ENCODE assay signal across 10 mouse cellular contexts in genomic region chr17:32024671-32025073, GRCm38 (mm10). TPM values are rescaled to one million over a fixed set of nuclear protein-coding genes. Genes with fewer than 3 reads are reported as not detected.
DNase-seq lines count a peak whose midpoint lies in the region; ATAC-seq and TF ChIP-seq lines count a peak whose summit lies in the region.
"Had no signal": no experiment of that assay in that cellular context is flagged by ENCODE, and none has a peak within 500 bp of the region (broad histone marks: within the 10 kb centered on the region; RNA-seq: fewer than 3 reads in every experiment).

No protein-coding gene starts in this region.

- no peaks in the 10 kb centered on the region for H3K36me3 ChIP-seq in neural tube, embryonic 15.5 days
- no peaks in the 10 kb centered on the region for H3K36me3 ChIP-seq in stomach, embryonic 16.5 days (ENCODE audit: control insufficient read depth, insufficient read depth, low read length)
- no peaks in the 10 kb centered on the region for H3K36me3 ChIP-seq in hindbrain, embryonic 12.5 days
- H3K36me3 ChIP-seq: embryonic facial prominence, embryonic 13.5 days; liver, embryonic 13.5 days had no signal

- H3K4me1 ChIP-seq in neural tube, embryonic 15.5 days, result no peaks in the 10 kb centered on the region
- peaks cover 12% of the 10 kb centered on the region; the same call in 1 of the 2 replicates for H3K4me1 ChIP-seq in stomach, embryonic 16.5 days (ENCODE audit: control insufficient read depth, insufficient read depth, low read length)
- H3K4me1 ChIP-seq in hindbrain, embryonic 12.5 days, result peaks cover 5% of the 10 kb centered on the region
- H3K4me1 ChIP-seq: liver, embryonic 13.5 days had no signal

- H3K27me3 ChIP-seq in neural tube, embryonic 15.5 days (replicated peaks), result no peaks in the 10 kb centered on the region
- no peaks in the 10 kb centered on the region for H3K27me3 ChIP-seq in stomach, embryonic 16.5 days (ENCODE audit: control insufficient read depth, insufficient read depth, low read length)
- no peaks in the 10 kb centered on the region for H3K27me3 ChIP-seq in hindbrain, embryonic 12.5 days
- H3K27me3 ChIP-seq: embryonic facial prominence, embryonic 13.5 days; liver, embryonic 13.5 days had no signal

- 68% methylated on average over 5 of the region's 5 CpGs for WGBS in neural tube, embryonic 15.5 days
- 37% methylated on average over 5 of the region's 5 CpGs for WGBS in stomach, embryonic 16.5 days
- 50% methylated on average over 5 of the region's 5 CpGs for WGBS in hindbrain, embryonic 12.5 days

- H3K27ac ChIP-seq in neural tube, embryonic 15.5 days (replicated peaks), result no peak overlapping the region
- 0 out of 2 replicates have a peak overlapping the region, but pooled peaks have one; percentile 5 for H3K27ac ChIP-seq in stomach, embryonic 16.5 days (ENCODE audit: low read length)
- H3K27ac ChIP-seq in left cerebral cortex, adult 2 months, result no peak overlapping the region
- H3K27ac ChIP-seq in hindbrain, embryonic 12.5 days, result no peak overlapping the region
- H3K27ac ChIP-seq: embryonic facial prominence, embryonic 13.5 days; liver, embryonic 13.5 days had no signal

- no peak overlapping the region for H3K4me3 ChIP-seq in neural tube, embryonic 15.5 days (replicated peaks)
- no peak overlapping the region for H3K4me3 ChIP-seq in stomach, embryonic 16.5 days (replicated peaks; ENCODE audit: low read length)
- no peak overlapping the region for H3K4me3 ChIP-seq in left cerebral cortex, adult 2 months
- H3K4me3 ChIP-seq in hindbrain, embryonic 12.5 days, result no peak overlapping the region
- H3K4me3 ChIP-seq: embryonic facial prominence, embryonic 13.5 days; liver, embryonic 13.5 days had no signal

- no peaks in the 10 kb centered on the region for H3K9me3 ChIP-seq in neural tube, embryonic 15.5 days (replicated peaks)
- no peaks in the 10 kb centered on the region for H3K9me3 ChIP-seq in stomach, embryonic 16.5 days (replicated peaks; ENCODE audit: control insufficient read depth, low read length)
- H3K9me3 ChIP-seq in hindbrain, embryonic 12.5 days (replicated peaks), result no peaks in the 10 kb centered on the region
- H3K9me3 ChIP-seq: embryonic facial prominence, embryonic 13.5 days; liver, embryonic 13.5 days had no signal

- DNase-seq in neural tube, embryonic 10.5 days (ENCODE audit: extremely low spot score, low spot score), result peak; percentile 34
- peak; percentile 67 to 70 for DNase-seq in kidney, adult 8-10 months
- peak; percentile 76 to 90 for DNase-seq in lung, adult 18-20 months
- DNase-seq in cerebellum, postnatal 25 days, result no peak
- DNase-seq in left cerebral cortex, adult 2 months (ENCODE audit: extremely low spot score in 1 of 2, low spot score in 2 of 2), result no peak
- DNase-seq: liver, embryonic 13.5 days had no signal

- no peak for TF ChIP-seq CTCF in left cerebral cortex, adult 2 months (IDR thresholded peaks at IDR 0.05)

- H3K9ac ChIP-seq in neural tube, embryonic 15.5 days (replicated peaks), result no peak overlapping the region
- peak overlapping the region; percentile 1; the same call in 1 of the 2 replicates for H3K9ac ChIP-seq in stomach, embryonic 16.5 days (ENCODE audit: low read length)
- H3K9ac ChIP-seq in hindbrain, embryonic 12.5 days, result no peak overlapping the region
- H3K9ac ChIP-seq: embryonic facial prominence, embryonic 13.5 days; liver, embryonic 13.5 days had no signal

- intact Hi-C loops in left cerebral cortex, adult 2 months (cut with DNase I), result loop anchor here (1.0 to 10.0 kb wide), 6 partner anchors 168 to 490 kb away; no protein-coding TSS in a partner anchor

- H3K4me2 ChIP-seq in neural tube, embryonic 15.5 days, result no peak overlapping the region
- H3K4me2 ChIP-seq in stomach, embryonic 16.5 days (ENCODE audit: low read depth, low read length), result no peak overlapping the region
- H3K4me2 ChIP-seq in hindbrain, embryonic 12.5 days (replicated peaks), result no peak overlapping the region
- H3K4me2 ChIP-seq: embryonic facial prominence, embryonic 13.5 days; liver, embryonic 13.5 days had no signal

- no peak for ATAC-seq in neural tube, embryonic 15.5 days (ENCODE audit: low FRiP score)
- no peak for ATAC-seq in stomach, embryonic 16.5 days (ENCODE audit: insufficient read depth, low FRiP score)
- no peak for ATAC-seq in hindbrain, embryonic 12.5 days (ENCODE audit: low FRiP score)

RNA-seq across cellular contexts. Expression of gene Rrp1b, which starts 11.2 kb away (rescaled TPM):
- 36.9 and 42.0 TPM in 2 replicates for polyA plus RNA-seq in neural tube, embryonic 15.5 days (2015; fragmentation: Nextera tagmentation; extraction: Ambion mirVana)
- polyA plus RNA-seq in stomach, embryonic 16.5 days (2015; fragmentation: Nextera tagmentation; extraction: Ambion mirVana), result 40.1 and 42.6 TPM in 2 replicates
- total RNA-seq in left cerebral cortex, adult 2 months (2021), result 10 to 100 TPM; 20.6 to 24.5 TPM
- polyA plus RNA-seq in hindbrain, embryonic 12.5 days (2016; fragmentation: Nextera tagmentation; extraction: Ambion mirVana), result 44.7 and 45.4 TPM in 2 replicates

RNA-seq across cellular contexts. Expression of gene Hsf2bp, which starts 11.5 kb away (rescaled TPM):
- polyA plus RNA-seq in neural tube, embryonic 15.5 days (2015; fragmentation: Nextera tagmentation; extraction: Ambion mirVana), result 0.54 and 0.67 TPM in 2 replicates
- 0.07 and 0.45 TPM in 2 replicates for polyA plus RNA-seq in stomach, embryonic 16.5 days (2015; fragmentation: Nextera tagmentation; extraction: Ambion mirVana)
- 1 to 10 TPM in 1 of 2 experiments, under 1 TPM in 1; 0.93 to 1.3 TPM for total RNA-seq in left cerebral cortex, adult 2 months (2021)
- polyA plus RNA-seq in hindbrain, embryonic 12.5 days (2016; fragmentation: Nextera tagmentation; extraction: Ambion mirVana), result 0.56 and 0.78 TPM in 2 replicates

Comparison
In these comparisons a context has a peak if more than half of its experiments do, and no peak if none do; other contexts are left out.
1. DNase-seq: peak in neural tube, embryonic 10.5 days (single experiment), kidney, adult 8-10 months (2 of 2) and lung, adult 18-20 months (2 of 2); none in cerebellum, postnatal 25 days (0 of 2) and left cerebral cortex, adult 2 months (0 of 2).